Mouse (Mus musculus): Measurements from ENCODE around the gene Lysmd3. TPM values are rescaled to one million over a fixed set of nuclear protein-coding genes. Genes with fewer than 3 reads are reported as not detected.
"Not testable (repeated sequence)": the region's sequence is repeated elsewhere in the genome, so short reads cannot be mapped to it uniquely, and the experiment has no call there.

The Lysmd3 gene
- polyA plus RNA-seq (2015; fragmentation: Nextera tagmentation; extraction: Ambion mirVana) = 19.3 and 20.0 TPM in 2 replicates

- peak within 1 kb of the TSS; percentile 86 for H3K4me3 ChIP-seq (ENCODE audit: low read depth, low read length)
Measured at GRCm38 (mm10) chr13:81657351-81658052, at the start of gene Lysmd3. Gene Lysmd3 (plus strand): TSS chr13:81657663.

GRCm38 (mm10) chr13:81610349-81610748 lies 47.1 kb upstream of the Lysmd3 start:
- Histone ChIP-seq H3K36me3 (ENCODE audit: insufficient read depth, low read length) (no peaks in the 10 kb centered on the region), H3K27ac (ENCODE audit: low read length) (no peak overlapping the region), H3K4me3 (ENCODE audit: low read depth, low read length) (no peak overlapping the region), H3K4me2 (replicated peaks; ENCODE audit: low read depth, low read length) (no peak overlapping the region), H3K27me3 (replicated peaks; ENCODE audit: insufficient read depth, low read length) (no peaks in the 10 kb centered on the region), H3K4me1 (ENCODE audit: insufficient read depth, low read depth, low read length) (no peaks in the 10 kb centered on the region), H3K9me3 (ENCODE audit: low read length) (no peaks in the 10 kb centered on the region), H3K9ac (replicated peaks; ENCODE audit: low read depth) (no peak overlapping the region)
- no peak for ATAC-seq
- TF ChIP-seq CTCF (IDR thresholded peaks at IDR 0.05) = no peak
- no peak for TF ChIP-seq EP300 (IDR thresholded peaks at IDR 0.05)
- no peak for DNase-seq (ENCODE audit: low spot score)
- 88% methylated on average over 4 of the region's 4 CpGs for WGBS

More at GRCm38 (mm10) chr13:81657351-81658052, at the start of gene Lysmd3:
- H3K36me3 ChIP-seq (ENCODE audit: insufficient read depth, low read length) = no peaks in the 10 kb centered on the region
- no peaks in the 10 kb centered on the region for H3K9me3 ChIP-seq (ENCODE audit: low read length)
- H3K27ac ChIP-seq (ENCODE audit: low read length) = peak within 1 kb of the TSS; percentile 92
- peak within 1 kb of the TSS; percentile 73 for H3K4me2 ChIP-seq (replicated peaks; ENCODE audit: low read depth, low read length)
- under 1% methylated on average over 72 of the region's 73 CpGs for WGBS
- peak within 1 kb of the TSS; percentile 81 for H3K9ac ChIP-seq (replicated peaks; ENCODE audit: low read depth)
- no peaks in the 10 kb centered on the region for H3K27me3 ChIP-seq (replicated peaks; ENCODE audit: insufficient read depth, low read length)
- H3K4me1 ChIP-seq (ENCODE audit: insufficient read depth, low read depth, low read length) = peaks cover 2% of the 10 kb centered on the region; the same call in 1 of the 2 replicates
- no peak for TF ChIP-seq EP300 (IDR thresholded peaks at IDR 0.05)
- TF ChIP-seq CTCF (IDR thresholded peaks at IDR 0.05) = no peak; the same call in none of the 2 replicates
- DNase-seq (ENCODE audit: low spot score) = peak; percentile 97
- ATAC-seq = peak; percentile 100

- H3K9ac ChIP-seq (replicated peaks; ENCODE audit: low read depth); ATAC-seq; H3K4me2 ChIP-seq (replicated peaks; ENCODE audit: low read depth, low read length); H3K4me3 ChIP-seq (ENCODE audit: low read depth, low read length); H3K36me3 ChIP-seq (ENCODE audit: insufficient read depth, low read length); H3K4me1 ChIP-seq (ENCODE audit: insufficient read depth, low read depth, low read length); H3K27me3 ChIP-seq (replicated peaks; ENCODE audit: insufficient read depth, low read length); H3K9me3 ChIP-seq (ENCODE audit: low read length); H3K27ac ChIP-seq (ENCODE audit: low read length); DNase-seq (ENCODE audit: low spot score): not testable (repeated sequence)
- WGBS = 74% methylated on average over 1 of the region's 1 CpGs
Measured at GRCm38 (mm10) chr13:81627861-81628260, 29.6 kb upstream of the Lysmd3 start.

GRCm38 (mm10) chr13:81628631-81629190 lies 28.8 kb upstream of the Lysmd3 start:
- Histone ChIP-seq H3K27ac (ENCODE audit: low read length) (no peak overlapping the region), H3K27me3 (replicated peaks; ENCODE audit: insufficient read depth, low read length) (peaks cover 4% of the 10 kb centered on the region; the same call in 1 of the 2 replicates), H3K4me3 (ENCODE audit: low read depth, low read length) (no peak overlapping the region), H3K4me1 (ENCODE audit: insufficient read depth, low read depth, low read length) (no peaks in the 10 kb centered on the region), H3K36me3 (ENCODE audit: insufficient read depth, low read length) (no peaks in the 10 kb centered on the region), H3K9ac (replicated peaks; ENCODE audit: low read depth) (no peak overlapping the region), H3K4me2 (replicated peaks; ENCODE audit: low read depth, low read length) (no peak overlapping the region), H3K9me3 (ENCODE audit: low read length) (no peaks in the 10 kb centered on the region)
- TF ChIP-seq CTCF (IDR thresholded peaks at IDR 0.05) = no peak
- TF ChIP-seq EP300 (IDR thresholded peaks at IDR 0.05) = no peak
- WGBS = 49% methylated on average over 2 of the region's 2 CpGs
- no peak for DNase-seq (ENCODE audit: low spot score)
- no peak for ATAC-seq

GRCm38 (mm10) chr13:81629395-81629794 lies 28.1 kb upstream of the Lysmd3 start:
- TF ChIP-seq CTCF (IDR thresholded peaks at IDR 0.05) = no peak
- no peak for TF ChIP-seq EP300 (IDR thresholded peaks at IDR 0.05)
- H3K9me3 ChIP-seq (ENCODE audit: low read length) = no peaks in the 10 kb centered on the region
- H3K4me3 ChIP-seq (ENCODE audit: low read depth, low read length) = no peak overlapping the region
- H3K4me2 ChIP-seq (replicated peaks; ENCODE audit: low read depth, low read length) = no peak overlapping the region
- no peak overlapping the region for H3K27ac ChIP-seq (ENCODE audit: low read length)
- ATAC-seq = no peak
- WGBS = 58% methylated on average over 3 of the region's 3 CpGs
- DNase-seq (ENCODE audit: low spot score) = no peak
- H3K27me3 ChIP-seq (replicated peaks; ENCODE audit: insufficient read depth, low read length) = peaks cover 4% of the 10 kb centered on the region; the same call in 1 of the 2 replicates
- H3K4me1 ChIP-seq (ENCODE audit: insufficient read depth, low read depth, low read length) = no peaks in the 10 kb centered on the region
- H3K36me3 ChIP-seq (ENCODE audit: insufficient read depth, low read length) = no peaks in the 10 kb centered on the region
- no peak overlapping the region for H3K9ac ChIP-seq (replicated peaks; ENCODE audit: low read depth)

- WGBS = 59% methylated on average over 5 of the region's 5 CpGs
- no peak overlapping the region for H3K9ac ChIP-seq (replicated peaks; ENCODE audit: low read depth)
- no peak overlapping the region for H3K4me3 ChIP-seq (ENCODE audit: low read depth, low read length)
- H3K4me1 ChIP-seq (ENCODE audit: insufficient read depth, low read depth, low read length) = no peaks in the 10 kb centered on the region
- no peak overlapping the region for H3K4me2 ChIP-seq (replicated peaks; ENCODE audit: low read depth, low read length)
- H3K27me3 ChIP-seq (replicated peaks; ENCODE audit: insufficient read depth, low read length) = peaks cover 4% of the 10 kb centered on the region; the same call in 1 of the 2 replicates
- H3K27ac ChIP-seq (ENCODE audit: low read length) = no peak overlapping the region
- H3K9me3 ChIP-seq (ENCODE audit: low read length) = no peaks in the 10 kb centered on the region
- TF ChIP-seq CTCF (IDR thresholded peaks at IDR 0.05) = no peak
- TF ChIP-seq EP300 (IDR thresholded peaks at IDR 0.05) = no peak
- ATAC-seq (no peak), DNase-seq (ENCODE audit: low spot score) (no peak)
- H3K36me3 ChIP-seq (ENCODE audit: insufficient read depth, low read length) = no peaks in the 10 kb centered on the region
Measured at GRCm38 (mm10) chr13:81630566-81630965, 26.9 kb upstream of the Lysmd3 start.
